Mouse (Mus musculus): Measurements from ENCODE around the gene Arhgap21.

Arhgap21 gene

GRCm38 (mm10) chr2:20968441-20969200 lies at the start of gene Arhgap21:
TSS of gene Arhgap21 (minus strand) at chr2:20968881.
- peak; percentile 81 for DNase-seq (ENCODE audit: low spot score)

- DNase-seq (ENCODE audit: low spot score) = no peak
Observed at GRCm38 (mm10) chr2:21016589-21016988, 47.9 kb upstream of the Arhgap21 start.

DNA sequence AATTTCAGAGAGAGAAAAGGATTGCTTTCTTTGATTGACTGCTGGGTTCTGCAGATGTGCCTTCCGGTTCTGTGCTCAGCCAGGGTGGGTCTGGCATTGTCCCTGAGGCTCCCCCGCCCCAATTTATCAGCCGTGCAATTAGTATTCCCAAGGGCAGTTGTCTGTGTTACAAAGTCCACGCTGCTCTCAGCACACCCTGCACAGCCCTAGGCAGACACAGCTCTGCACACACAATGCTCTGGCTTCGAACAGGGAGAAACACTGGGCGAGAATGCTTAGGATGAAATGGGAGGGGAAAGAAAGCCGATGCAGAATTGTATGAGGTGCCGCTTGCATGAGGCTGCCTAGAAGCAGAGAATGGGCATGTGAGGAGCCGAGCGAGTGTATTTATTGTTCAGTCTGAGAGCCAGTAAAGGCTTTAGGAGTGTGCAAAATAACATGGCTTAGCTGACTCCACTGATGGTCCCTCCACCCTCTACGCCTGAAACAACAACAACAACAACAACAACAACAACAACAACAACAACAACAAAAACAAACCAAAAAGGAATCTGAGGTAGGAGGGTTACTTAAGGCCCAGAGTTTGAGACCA lies 42.2 kb upstream of the Arhgap21 start:
- DNase-seq (ENCODE audit: low spot score) = peak; percentile 61

DNA sequence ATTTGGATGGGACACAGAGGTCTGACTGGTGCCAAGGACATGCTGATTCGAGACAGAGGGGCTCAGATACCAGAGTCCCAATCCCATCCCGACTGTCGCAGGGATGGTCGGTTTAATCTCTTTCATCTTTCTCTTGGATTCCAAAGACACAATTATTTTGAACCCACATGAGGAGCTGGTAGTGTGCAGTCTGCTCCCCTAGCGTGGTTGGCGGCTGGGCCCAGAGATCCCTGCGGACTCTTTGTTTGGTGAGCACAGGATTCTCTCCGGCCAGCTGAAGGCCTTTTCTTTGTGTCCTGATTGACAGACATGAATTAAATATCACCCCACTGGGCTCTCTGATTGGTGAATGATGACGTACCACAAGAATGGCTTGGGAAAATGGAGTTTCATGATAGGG lies 41.5 kb upstream of the Arhgap21 start:
- DNase-seq (ENCODE audit: low spot score) = peak; percentile 89

- peak; percentile 65 for DNase-seq (ENCODE audit: low spot score)
Observed at GRCm38 (mm10) chr2:21009258-21010140, 40.8 kb upstream of the Arhgap21 start.

- no peak for DNase-seq (ENCODE audit: low spot score)
Observed at GRCm38 (mm10) chr2:21002538-21002937, 33.9 kb upstream of the Arhgap21 start.

- no peak for DNase-seq (ENCODE audit: low spot score)
Observed at GRCm38 (mm10) chr2:21001156-21001555, 32.5 kb upstream of the Arhgap21 start.

DNA sequence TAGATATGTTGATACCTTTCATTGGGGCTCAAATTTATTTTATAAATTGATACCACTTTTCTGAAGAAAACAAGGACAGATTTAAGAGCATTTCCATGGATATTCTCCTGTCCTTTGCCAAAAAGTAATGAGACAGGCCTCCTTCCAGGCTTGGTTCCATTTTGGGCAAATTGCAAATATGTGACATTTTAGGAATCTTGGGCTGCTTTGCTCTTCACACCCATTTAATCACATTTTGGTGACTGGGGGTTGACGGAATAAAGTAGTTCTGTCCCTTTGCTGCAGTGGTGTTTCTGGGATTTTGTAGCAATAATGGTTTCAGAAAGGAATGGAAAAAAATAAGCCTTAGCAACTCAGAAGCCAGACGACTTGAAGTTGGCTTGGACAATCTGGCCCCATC lies 26.9 kb upstream of the Arhgap21 start:
- no peak for DNase-seq (ENCODE audit: low spot score)

DNA sequence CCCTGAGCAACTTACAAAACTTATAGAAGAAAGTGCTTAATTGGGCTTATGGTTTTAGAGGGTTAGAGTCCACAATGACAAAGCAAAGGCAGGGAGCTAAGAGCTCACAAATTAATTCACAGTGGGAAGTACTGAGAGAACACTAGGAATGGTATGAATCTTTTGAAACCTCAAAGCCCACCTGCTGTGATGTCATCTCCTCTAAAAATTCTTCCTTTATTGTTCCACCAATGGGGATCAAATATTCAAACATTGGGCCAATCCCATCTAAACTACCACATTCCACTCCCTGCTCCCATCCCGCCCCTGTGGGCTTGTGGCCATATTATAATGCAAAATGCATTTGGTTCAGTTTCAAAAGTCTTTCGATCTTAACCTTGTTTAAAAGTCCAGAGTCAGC lies 22.8 kb upstream of the Arhgap21 start:
- DNase-seq (ENCODE audit: low spot score) = no peak

GRCm38 (mm10) chr2:20990907-20991306 lies 22.2 kb upstream of the Arhgap21 start:
- no peak for DNase-seq (ENCODE audit: low spot score)

GRCm38 (mm10) chr2:20990056-20990455 lies 21.4 kb upstream of the Arhgap21 start:
- DNase-seq (ENCODE audit: low spot score) = no peak

DNA sequence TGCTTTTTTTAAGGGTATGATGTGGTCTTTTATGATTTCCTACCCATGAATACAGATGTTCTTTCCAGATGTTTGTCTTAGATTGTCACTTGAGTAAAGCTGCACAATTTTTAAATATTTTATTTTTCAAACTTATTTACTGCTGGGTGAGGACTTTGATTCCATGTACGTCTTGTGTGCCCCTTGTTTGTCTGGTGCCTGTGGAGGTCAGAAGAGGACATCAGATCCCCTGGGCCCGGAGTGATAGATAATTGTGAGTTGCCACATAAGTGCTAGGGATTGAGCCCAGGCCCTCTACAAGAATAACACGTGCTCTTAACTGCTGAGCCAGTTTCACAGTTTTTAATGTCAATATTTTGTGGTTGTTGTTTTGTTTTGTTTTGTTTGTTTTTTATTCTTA lies 19.1 kb upstream of the Arhgap21 start:
- no peak for DNase-seq (ENCODE audit: low spot score)

GRCm38 (mm10) chr2:20978726-20979125 lies 10.0 kb upstream of the Arhgap21 start:
- no peak for DNase-seq (ENCODE audit: low spot score)

DNA sequence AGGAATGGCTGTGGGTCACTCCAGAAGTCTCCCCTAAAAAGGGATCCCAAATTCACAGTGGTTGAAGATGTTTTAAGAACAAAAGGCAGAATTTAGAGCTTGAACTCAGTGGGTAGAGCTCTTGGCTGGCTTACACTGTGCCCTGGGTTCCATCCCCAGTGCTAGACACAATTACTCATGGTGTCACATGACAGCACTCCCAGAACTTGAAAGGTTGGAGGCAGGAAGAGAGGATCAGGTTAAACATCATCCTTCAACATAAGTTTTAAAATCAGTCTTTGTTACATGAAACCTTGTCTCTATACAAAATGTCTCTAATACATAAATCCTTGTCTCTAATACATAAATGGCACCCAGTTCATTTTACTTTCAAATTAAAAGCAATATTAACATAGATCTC lies 8.4 kb upstream of the Arhgap21 start:
- no peak for DNase-seq (ENCODE audit: low spot score)

DNA sequence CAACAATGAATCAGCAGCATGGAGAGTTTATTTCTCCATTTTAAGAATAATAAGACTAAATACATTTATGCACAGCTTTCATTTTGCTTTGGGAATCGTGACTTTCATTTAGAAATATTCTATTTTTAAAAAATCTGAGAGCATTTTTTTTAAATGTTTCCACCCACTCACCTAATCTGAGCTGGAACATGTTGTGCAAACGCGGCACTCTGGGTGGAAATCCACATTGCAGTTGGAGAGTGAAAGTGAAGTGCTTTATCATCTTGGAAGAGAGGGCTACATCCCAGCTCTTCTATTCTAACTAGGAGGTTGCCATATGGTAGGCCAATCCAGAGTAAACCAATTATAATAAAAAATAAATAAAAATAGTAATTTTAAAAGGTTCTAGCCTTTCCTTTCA lies 4.8 kb upstream of the Arhgap21 start:
- DNase-seq (ENCODE audit: low spot score) = no peak

DNA sequence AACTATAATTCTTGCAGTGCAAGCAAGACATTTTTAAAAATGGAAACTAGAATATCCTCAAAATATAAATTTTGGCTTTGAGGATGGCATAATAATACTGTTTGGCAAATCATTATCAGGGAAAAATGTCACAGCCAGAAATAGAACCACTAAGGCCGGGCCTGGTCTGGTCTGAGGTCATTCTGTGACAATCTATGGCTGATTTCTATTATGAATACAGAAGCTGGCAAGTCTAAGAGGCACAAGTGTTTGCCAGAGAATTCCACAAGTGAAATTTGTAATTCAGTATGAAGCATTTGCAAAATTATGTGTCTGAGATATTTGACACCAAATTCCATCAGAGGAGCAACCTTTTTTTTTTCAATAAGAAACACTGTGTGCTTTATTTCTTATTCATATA lies 3.5 kb upstream of the Arhgap21 start:
- no peak for DNase-seq (ENCODE audit: low spot score)

DNA sequence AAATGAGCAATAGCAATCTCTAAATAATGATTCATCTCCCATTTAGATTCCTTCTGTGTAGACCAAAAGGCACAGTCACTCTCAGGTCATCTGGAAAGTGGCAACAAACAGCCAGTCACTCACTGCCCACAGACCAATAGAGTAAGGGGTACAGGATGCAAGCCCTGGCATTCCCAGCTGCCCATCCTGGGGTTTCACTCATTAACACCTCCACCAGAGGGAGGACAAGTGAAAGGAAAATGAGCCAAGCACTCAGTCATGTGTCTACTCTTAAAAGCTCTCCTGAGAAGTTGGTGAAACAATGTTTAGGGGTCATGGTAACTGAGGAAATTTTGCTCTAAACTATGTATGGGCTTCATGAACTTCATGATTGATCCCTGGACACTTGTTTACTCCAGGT lies 2.9 kb upstream of the Arhgap21 start:
- no peak for DNase-seq (ENCODE audit: low spot score)

GRCm38 (mm10) chr2:20969201-20970200 lies 820 bp upstream of the Arhgap21 start:
- DNase-seq (ENCODE audit: low spot score) = peak; percentile 97

DNA sequence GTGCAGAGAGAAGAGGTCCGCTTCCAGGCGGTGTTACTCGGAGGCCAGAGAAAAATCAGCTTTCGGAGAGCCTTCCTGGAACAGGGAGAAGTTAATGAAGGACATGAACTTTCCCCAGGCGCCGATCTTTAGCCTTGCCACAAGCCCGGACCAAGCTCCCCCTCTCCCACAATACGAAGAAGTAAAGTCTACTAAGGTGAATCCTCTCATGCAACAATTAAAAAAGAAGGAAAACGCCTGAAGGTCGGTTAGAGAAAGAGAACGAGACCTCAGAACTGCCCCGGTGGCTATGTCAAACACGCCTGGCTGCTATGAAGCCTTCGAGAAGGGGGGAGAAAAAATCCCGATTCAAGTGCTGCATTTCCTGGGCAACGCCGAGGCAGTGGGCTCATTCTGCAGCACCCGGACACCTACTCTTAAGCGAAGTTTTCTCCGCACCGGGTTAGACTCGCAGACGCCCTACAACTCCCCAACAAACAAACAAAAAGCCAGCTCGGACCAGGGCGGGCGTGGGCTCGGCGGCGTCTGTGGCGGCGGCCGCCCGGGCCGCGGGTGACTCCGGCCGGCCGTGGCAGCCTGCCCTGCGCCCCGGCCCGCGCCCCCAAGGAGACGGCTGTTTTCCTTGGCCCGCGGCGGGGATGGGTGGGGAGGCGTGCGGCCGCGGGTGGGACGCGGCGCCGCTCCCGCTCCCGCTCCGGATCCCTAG lies 882 bp downstream of the Arhgap21 start:
- DNase-seq (ENCODE audit: low spot score) = peak; percentile 53

GRCm38 (mm10) chr2:20967101-20967645 lies 1.5 kb downstream of the Arhgap21 start:
- peak; percentile 65 for DNase-seq (ENCODE audit: low spot score)
